Comparison of ENCODE assay signal across 10 mouse cellular contexts in genomic region chr1:90026945-90027344, GRCm38 (mm10). TPM values are rescaled to one million over a fixed set of nuclear protein-coding genes. Genes with fewer than 3 reads are reported as not detected.
DNase-seq lines count a peak whose midpoint lies in the region; TF ChIP-seq lines count a peak whose summit lies in the region.
"Had no signal": no experiment of that assay in that cellular context is flagged by ENCODE, and none has a peak within 500 bp of the region (broad histone marks: within the 10 kb centered on the region; RNA-seq: fewer than 3 reads in every experiment).

No protein-coding gene starts in this region.

- H3K9me3 ChIP-seq in ES-E14 (ENCODE audit: control insufficient read depth, insufficient read depth, low read depth, low read length): no peaks in the 10 kb centered on the region
- H3K9me3 ChIP-seq: embryonic facial prominence, embryonic 12.5 days had no signal

- H3K4me3 ChIP-seq in kidney, adult 2 months (ENCODE audit: insufficient read depth, low read depth, low read length): no peak overlapping the region
- H3K4me3 ChIP-seq in C2C12 (ENCODE audit: insufficient read depth, poor library complexity, severe bottlenecking) (no peak overlapping the region), ES-E14 (ENCODE audit: insufficient read depth in 1 of 2, low read depth in 1 of 2, low read length in 2 of 2, poor library complexity in 1 of 2, severe bottlenecking in 1 of 2) (no peak overlapping the region)
- no peak overlapping the region for H3K4me3 ChIP-seq in embryonic fibroblast, embryonic 13.5 days (ENCODE audit: insufficient read depth, low read length)
- H3K4me3 ChIP-seq: embryonic facial prominence, embryonic 12.5 days had no signal

- peak; percentile 54 for TF ChIP-seq CTCF in kidney, adult 2 months (conservative IDR thresholded peaks at IDR 0.05; ENCODE audit: insufficient read depth, insufficient read length, low read depth, low read length)
- peak; percentile 74 for TF ChIP-seq CTCF in C2C12 (IDR thresholded peaks at IDR 0.05; ENCODE audit: control insufficient read depth, insufficient read depth, insufficient read length)
- TF ChIP-seq CTCF in embryonic fibroblast, embryonic 13.5 days (IDR thresholded peaks at IDR 0.05; ENCODE audit: borderline replicate concordance, insufficient read depth, low read length): peak; percentile 87

- no peak overlapping the region for H3ac ChIP-seq in C2C12 (ENCODE audit: control insufficient read depth, insufficient read length, low read depth)

- H3K79me2 ChIP-seq in C2C12 (ENCODE audit: control insufficient read depth, insufficient read depth): no peaks in the 10 kb centered on the region

- no peak for TF ChIP-seq POLR2A in kidney, adult 2 months (IDR thresholded peaks at IDR 0.05; ENCODE audit: low read depth, low read length)
- TF ChIP-seq POLR2A in embryonic fibroblast, embryonic 13.5 days (IDR thresholded peaks at IDR 0.05; ENCODE audit: low read depth, low read length): no peak

- H3K27me3 ChIP-seq in kidney, adult 2 months (replicated peaks; ENCODE audit: control insufficient read depth, insufficient read depth, low read length): no peaks in the 10 kb centered on the region
- no peaks in the 10 kb centered on the region for H3K27me3 ChIP-seq in C2C12 (ENCODE audit: control insufficient read depth, insufficient read depth, insufficient read length)

- in situ Hi-C loops in ES-E14 (cut with MboI; ENCODE audit: low sequenced_read_pairs in 2 of 2, unreplicated experiment in 2 of 2): loop anchor here in 1 of 2 experiments (10.0 kb wide), 1 partner anchor 558 kb away; no protein-coding TSS in a partner anchor

- DNase-seq in kidney, adult 2 months: peak; percentile 4
- DNase-seq in kidney, adult 11 months: no peak
- peak; percentile 34 for DNase-seq in ES-E14 (ENCODE audit: low read depth, low spot score)
- DNase-seq in retina, postnatal 1 day: peak; percentile 33
- DNase-seq in B cell, adult 2 months: no peak
- no peak for DNase-seq in T-cell, adult 2 months (ENCODE audit: low spot score)

- H3K4me1 ChIP-seq in kidney, adult 2 months (ENCODE audit: control insufficient read depth, insufficient read depth, low read length): no peaks in the 10 kb centered on the region
- H3K4me1 ChIP-seq in ES-E14 (ENCODE audit: control insufficient read depth in 2 of 2, insufficient read depth in 2 of 2, low read length in 2 of 2, poor library complexity in 1 of 2): no peaks in the 10 kb centered on the region
- H3K4me1 ChIP-seq in embryonic fibroblast, embryonic 13.5 days (ENCODE audit: control insufficient read depth, insufficient read depth, low read length): no peaks in the 10 kb centered on the region
- H3K4me1 ChIP-seq: embryonic facial prominence, embryonic 12.5 days had no signal

- H3K36me3 ChIP-seq in kidney, adult 2 months (ENCODE audit: control insufficient read depth, insufficient read depth, low read length): no peaks in the 10 kb centered on the region
- H3K36me3 ChIP-seq in C2C12 (ENCODE audit: control insufficient read depth, insufficient read depth) (no peaks in the 10 kb centered on the region), ES-E14 (ENCODE audit: control insufficient read depth, insufficient read depth, low read length, poor library complexity, severe bottlenecking) (no peaks in the 10 kb centered on the region)
- H3K36me3 ChIP-seq: embryonic facial prominence, embryonic 12.5 days had no signal

- H3K27ac ChIP-seq in kidney, adult 2 months (ENCODE audit: insufficient read depth, low read depth, low read length): no peak overlapping the region
- H3K27ac ChIP-seq in ES-E14 (ENCODE audit: insufficient read depth, low read depth, low read length, poor library complexity, severe bottlenecking): no peak overlapping the region
- no peak overlapping the region for H3K27ac ChIP-seq in embryonic fibroblast, embryonic 13.5 days (ENCODE audit: insufficient read depth, low read length)
- H3K27ac ChIP-seq: embryonic facial prominence, embryonic 12.5 days had no signal

- WGBS in kidney, adult 2 months: 22% methylated on average over 3 of the region's 3 CpGs

- no peaks in the 10 kb centered on the region for H3K79me3 ChIP-seq in C2C12 (ENCODE audit: low read depth)

- H3K9ac ChIP-seq in ES-E14 (ENCODE audit: insufficient read depth, low read depth, low read length, poor library complexity, severe bottlenecking): no peak overlapping the region
- H3K9ac ChIP-seq: embryonic facial prominence, embryonic 12.5 days had no signal

TF ChIP-seq in C2C12, 6 proteins besides CTCF, POLR2A, EP300 and RAD21:
- TF ChIP-seq CEBPB (IDR thresholded peaks at IDR 0.05; ENCODE audit: low read depth) (no peak), FOSL1 (IDR thresholded peaks at IDR 0.05; ENCODE audit: insufficient read depth, low read length, poor library complexity, severe bottlenecking) (no peak), MAX (IDR thresholded peaks at IDR 0.05) (no peak), MYOD1 (IDR thresholded peaks at IDR 0.05; ENCODE audit: control insufficient read depth, insufficient read length, low read depth) (no peak), MYOG (IDR thresholded peaks at IDR 0.05; ENCODE audit: control insufficient read depth, extremely low read depth, insufficient read length) (no peak), USF1 (IDR thresholded peaks at IDR 0.05; ENCODE audit: low read depth) (no peak)

TF ChIP-seq in ES-E14, 5 proteins besides CTCF, POLR2A, EP300 and RAD21:
- TF ChIP-seq ZC3H11A (IDR thresholded peaks at IDR 0.05; ENCODE audit: borderline replicate concordance, low read depth, low read length): 0 out of 2 replicates have a peak, but pooled peaks have one; percentile 31
- no peak for TF ChIP-seq CHD2 (IDR thresholded peaks at IDR 0.05; ENCODE audit: low read depth, low read length)

RNA-seq across cellular contexts. Expression of gene Asb18, which starts 12.5 kb away (rescaled TPM):
- polyA plus RNA-seq in kidney, adult 2 months (2012; rRNA removed): 0.81 TPM in 1 of 2 replicates, not detected in the other
- polyA plus RNA-seq in C2C12 (2012; fragmentation: generic; extraction: Trizol): not detected
- not detected in 2 replicates for total RNA-seq in ES-E14 (2012; rRNA removed)
- not detected in 2 replicates for polyA plus RNA-seq in embryonic fibroblast, embryonic 13.5 days (2011; ENCODE audit: insufficient read length, low read depth, missing spikeins)
- total RNA-seq: neutrophil, adult 5-6 weeks had no signal

Comparison
In these comparisons a context has a peak if more than half of its experiments do, and no peak if none do; other contexts are left out.
1. DNase-seq: peak in kidney, adult 2 months (single experiment), ES-E14 (single experiment) and retina, postnatal 1 day (single experiment); none in kidney, adult 11 months (single experiment), B cell, adult 2 months (0 of 2) and T-cell, adult 2 months (single experiment).
2. Peak in every context shown above with its lines, with median percentiles within 50 percentile points of each other: CTCF ChIP-seq.